Comparison of ENCODE assay signal across 8 mouse cellular contexts in the genomic region with DNA sequence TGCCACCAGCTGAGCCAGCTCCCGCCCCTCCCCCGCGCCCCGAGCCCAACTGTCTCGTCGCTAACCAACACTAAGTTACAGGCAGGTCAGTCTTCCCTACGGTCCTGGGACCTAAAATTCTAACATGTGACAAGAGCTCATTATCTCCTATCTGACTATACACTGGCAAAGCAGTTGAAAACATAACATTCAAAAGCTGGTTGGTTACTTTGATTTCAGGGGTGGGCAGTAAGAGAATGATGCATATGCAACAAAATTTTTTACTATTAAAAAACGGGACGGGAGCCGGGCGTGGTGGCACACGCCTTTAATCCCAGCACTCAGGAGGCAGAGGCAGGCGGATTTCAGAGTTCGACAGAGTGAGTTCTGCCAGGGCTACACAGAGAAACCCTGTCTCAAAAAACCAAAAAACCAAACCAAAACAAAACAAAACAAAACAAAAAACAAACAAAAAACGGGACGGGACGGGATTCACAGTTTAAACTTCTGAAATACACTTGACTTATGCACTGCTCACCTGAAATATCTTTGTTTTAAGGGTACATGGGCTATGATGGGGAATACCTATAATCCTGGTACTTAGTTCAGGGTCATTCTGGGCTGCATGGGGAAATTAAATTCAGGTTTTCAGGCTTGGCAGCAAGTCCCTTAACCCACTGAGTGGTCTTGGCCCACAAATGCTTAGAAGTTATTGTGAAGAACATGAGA. TPM values are rescaled to one million over a fixed set of nuclear protein-coding genes. Genes with fewer than 3 reads are reported as not detected.
DNase-seq lines count a peak whose midpoint lies in the region; ATAC-seq and TF ChIP-seq lines count a peak whose summit lies in the region.
"Had no signal": no experiment of that assay in that cellular context is flagged by ENCODE, and none has a peak within 500 bp of the region (broad histone marks: within the 10 kb centered on the region; RNA-seq: fewer than 3 reads in every experiment).

No protein-coding gene starts in this region.

- H3K27me3 ChIP-seq in CH12.LX (replicated peaks) (no peaks in the 10 kb centered on the region), G1E (ENCODE audit: insufficient read depth, low read length) (no peaks in the 10 kb centered on the region)
- peaks cover 23% of the 10 kb centered on the region for H3K27me3 ChIP-seq in hindbrain, embryonic 12.5 days
- peaks cover 10% of the 10 kb centered on the region; the same call in 1 of the 2 replicates for H3K27me3 ChIP-seq in liver, embryonic 13.5 days

- no peak for DNase-seq in CH12.LX (ENCODE audit: extremely low read depth)
- peak; percentile 19 for DNase-seq in G1E (ENCODE audit: low spot score)
- DNase-seq in liver, embryonic 13.5 days, result no peak
- no peak for DNase-seq in urinary bladder, postnatal 36 days (ENCODE audit: low spot score in 2 of 2)
- no peak for DNase-seq in urinary bladder, adult 2 months (ENCODE audit: low spot score)
- DNase-seq in ovary, postnatal 14 days (ENCODE audit: low spot score), result no peak

- 40% methylated on average over 17 of the region's 17 CpGs for WGBS in hindbrain, embryonic 12.5 days
- WGBS in liver, embryonic 13.5 days (ENCODE audit: insufficient replicate concordance), result 21% methylated on average over 17 of the region's 17 CpGs

- no peak for TF ChIP-seq RAD21 in CH12.LX (IDR thresholded peaks at IDR 0.05; ENCODE audit: low read depth, low read length)

- H3K4me1 ChIP-seq in CH12.LX (ENCODE audit: control insufficient read depth in 1 of 2, insufficient read depth in 2 of 2) (peaks cover 7 to 49% of the 10 kb centered on the region in 2 experiments; a peak in 3 of 4 replicates), G1E (ENCODE audit: insufficient read depth, low read depth, low read length) (peaks cover 51% of the 10 kb centered on the region)
- peaks cover 20% of the 10 kb centered on the region for H3K4me1 ChIP-seq in hindbrain, embryonic 12.5 days
- H3K4me1 ChIP-seq in liver, embryonic 13.5 days (replicated peaks), result peaks cover 41% of the 10 kb centered on the region

- peaks cover under 1 to 19% of the 10 kb centered on the region in 2 experiments for H3K36me3 ChIP-seq in CH12.LX (replicated peaks in 1 of 2; ENCODE audit: control insufficient read depth in 1 of 2, insufficient read depth in 1 of 2, low read length in 1 of 2)
- peaks cover 5% of the 10 kb centered on the region for H3K36me3 ChIP-seq in G1E (replicated peaks)
- H3K36me3 ChIP-seq in hindbrain, embryonic 12.5 days, result no peaks in the 10 kb centered on the region
- peaks cover 2% of the 10 kb centered on the region for H3K36me3 ChIP-seq in liver, embryonic 13.5 days

- H3K9ac ChIP-seq in CH12.LX (ENCODE audit: insufficient read depth, low read depth), result peak overlapping the region; percentile 60
- no peak overlapping the region for H3K9ac ChIP-seq in hindbrain, embryonic 12.5 days
- H3K9ac ChIP-seq in liver, embryonic 13.5 days, result peak overlapping the region; percentile 65

- H3K79me2 ChIP-seq in CH12.LX (replicated peaks; ENCODE audit: control insufficient read depth, extremely low read depth, insufficient read depth, poor library complexity, severe bottlenecking), result peaks cover 6% of the 10 kb centered on the region

- TF ChIP-seq POLR2A in CH12.LX (IDR thresholded peaks at IDR 0.05; ENCODE audit: low read depth, low read length), result peak; percentile 57; the same call in 1 of the 2 replicates

- no peak for TF ChIP-seq EP300 in CH12.LX (IDR thresholded peaks at IDR 0.05; ENCODE audit: low read length)

- H3K9me3 ChIP-seq in CH12.LX (replicated peaks; ENCODE audit: low read length) (no peaks in the 10 kb centered on the region), G1E (replicated peaks) (no peaks in the 10 kb centered on the region)
- no peaks in the 10 kb centered on the region for H3K9me3 ChIP-seq in hindbrain, embryonic 12.5 days (replicated peaks)
- no peaks in the 10 kb centered on the region for H3K9me3 ChIP-seq in liver, embryonic 13.5 days (replicated peaks)

- peak overlapping the region; percentile 92 for H3K4me2 ChIP-seq in CH12.LX (ENCODE audit: insufficient read depth, low read depth, poor library complexity, severe bottlenecking)
- peak overlapping the region; percentile 48 for H3K4me2 ChIP-seq in hindbrain, embryonic 12.5 days (replicated peaks)
- H3K4me2 ChIP-seq in liver, embryonic 13.5 days, result peak overlapping the region; percentile 76

- dilution Hi-C loops in CH12.LX (cut with MboI; ENCODE audit: extremely low pct_ligation_motif_present, extremely low pct_unique_long_range_greater_than_20kb, low sequenced_read_pairs), result no loop called here

- H3K27ac ChIP-seq in CH12.LX (ENCODE audit: insufficient read depth, low read depth), result peak overlapping the region; percentile 54
- H3K27ac ChIP-seq in hindbrain, embryonic 12.5 days, result no peak overlapping the region
- H3K27ac ChIP-seq in liver, embryonic 13.5 days, result peak overlapping the region; percentile 54; the same call in 1 of the 2 replicates

- TF ChIP-seq CTCF in CH12.LX (conservative IDR thresholded peaks at IDR 0.05 in 1 of 2, IDR thresholded peaks at IDR 0.05 in 1 of 2; ENCODE audit: low read depth in 2 of 2, low read length in 2 of 2) (no peak), G1E (IDR thresholded peaks at IDR 0.05; ENCODE audit: low read depth, low read length) (no peak)

- H3K4me3 ChIP-seq in CH12.LX (replicated peaks in 1 of 3; ENCODE audit: low read depth in 2 of 3, low read length in 2 of 3, poor library complexity in 1 of 3) (peak overlapping the region; percentile 50 to 70 (median 64)), G1E (ENCODE audit: low read depth, low read length) (peak overlapping the region; percentile 71)
- peak overlapping the region; percentile 23 for H3K4me3 ChIP-seq in hindbrain, embryonic 12.5 days
- H3K4me3 ChIP-seq in liver, embryonic 13.5 days (replicated peaks), result peak overlapping the region; percentile 57
- H3K4me3 ChIP-seq: myocyte had no signal

- peak; percentile 18; the same call in 1 of the 2 replicates for ATAC-seq in G1E (ENCODE audit: extremely low read depth, insufficient number of reproducible peaks, low FRiP score, poor library complexity, severe bottlenecking)
- ATAC-seq in hindbrain, embryonic 12.5 days (ENCODE audit: low FRiP score), result no peak
- no peak for ATAC-seq in liver, embryonic 13.5 days (ENCODE audit: low read depth)

- in situ Hi-C loops in CH12.LX (cut with MboI; ENCODE audit: low pct_ligation_motif_present, low pct_unique_long_range_greater_than_20kb, low sequenced_read_pairs), result no loop called here

TF ChIP-seq in CH12.LX, 34 proteins besides CTCF, POLR2A, EP300 and RAD21:
- TF ChIP-seq MYC (IDR thresholded peaks at IDR 0.05; ENCODE audit: low read depth, low read length), result peak; percentile 65; the same call in 1 of the 2 replicates
- TF ChIP-seq UBTF (IDR thresholded peaks at IDR 0.05; ENCODE audit: low read depth, low read length), result no peak
- TF ChIP-seq ETS1 (conservative IDR thresholded peaks at IDR 0.05; ENCODE audit: low read depth, low read length), result no peak
- peak; percentile 79 for TF ChIP-seq MXI1 (IDR thresholded peaks at IDR 0.05; ENCODE audit: low read depth, low read length)
- TF ChIP-seq MAX (IDR thresholded peaks at IDR 0.05; ENCODE audit: low read length), result peak; percentile 74
- no peak for TF ChIP-seq NELFE (IDR thresholded peaks at IDR 0.05; ENCODE audit: low read depth, low read length)
TF ChIP-seq in CH12.LX: peak in this region for 3.

RNA-seq across cellular contexts. Expression of gene Eif4a2, which starts 4.1 kb away (rescaled TPM):
- total RNA-seq in CH12.LX (2012; rRNA removed) (358 and 457 TPM in 2 replicates), CH12.LX (2014; rRNA removed) (660 and 860 TPM in 2 replicates), G1E (2014; fragmentation: Nextera tagmentation) (776 and 797 TPM in 2 replicates), G1E (2017) (849 and 913 TPM in 2 replicates)
- polyA plus RNA-seq in CH12.LX (2012; ENCODE audit: insufficient read length, low read depth) (475 TPM in 2 replicates), G1E (2012) (8.4 and 10.5 TPM in 2 replicates)
- polyA plus RNA-seq in hindbrain, embryonic 12.5 days (2016; fragmentation: Nextera tagmentation; extraction: Ambion mirVana), result 240 and 269 TPM in 2 replicates
- polyA plus RNA-seq in liver, embryonic 13.5 days (2015; fragmentation: Nextera tagmentation; extraction: Ambion mirVana), result 75.2 and 94.5 TPM in 2 replicates
- 624 and 781 TPM in 2 replicates for polyA plus RNA-seq in urinary bladder, adult 2 months (2012; rRNA removed)

RNA-seq across cellular contexts. Expression of gene Rfc4, which starts 24.3 kb away (rescaled TPM):
- total RNA-seq in CH12.LX (2012; rRNA removed) (121 and 125 TPM in 2 replicates), CH12.LX (2014; rRNA removed) (191 and 204 TPM in 2 replicates), G1E (2014; fragmentation: Nextera tagmentation) (181 and 229 TPM in 2 replicates), G1E (2017) (87.3 and 90.1 TPM in 2 replicates)
- polyA plus RNA-seq in CH12.LX (2012; ENCODE audit: insufficient read length, low read depth) (74.6 and 91.5 TPM in 2 replicates), G1E (2012) (29.7 and 49.2 TPM in 2 replicates)
- polyA plus RNA-seq in hindbrain, embryonic 12.5 days (2016; fragmentation: Nextera tagmentation; extraction: Ambion mirVana), result 94.2 and 97.2 TPM in 2 replicates
- 199 and 218 TPM in 2 replicates for polyA plus RNA-seq in liver, embryonic 13.5 days (2015; fragmentation: Nextera tagmentation; extraction: Ambion mirVana)
- polyA plus RNA-seq in urinary bladder, adult 2 months (2012; rRNA removed), result 1.3 and 2.5 TPM in 2 replicates

RNA-seq across cellular contexts. Expression of gene Adipoq, which starts 43.1 kb away (rescaled TPM):
- total RNA-seq in CH12.LX (2012; rRNA removed) (0.13 TPM in 1 of 2 replicates, not detected in the other), CH12.LX (2014; rRNA removed) (0.68 and 0.99 TPM in 2 replicates), G1E (2014; fragmentation: Nextera tagmentation) (not detected in 2 replicates), G1E (2017) (0.16 TPM in 1 of 2 replicates, not detected in the other)
- polyA plus RNA-seq in CH12.LX (2012; ENCODE audit: insufficient read length, low read depth) (0.55 and 1.1 TPM in 2 replicates), G1E (2012) (not detected in 2 replicates)
- not detected in 2 replicates for polyA plus RNA-seq in hindbrain, embryonic 12.5 days (2016; fragmentation: Nextera tagmentation; extraction: Ambion mirVana)
- polyA plus RNA-seq in liver, embryonic 13.5 days (2015; fragmentation: Nextera tagmentation; extraction: Ambion mirVana), result not detected in 2 replicates
- 33.4 and 78.4 TPM in 2 replicates for polyA plus RNA-seq in urinary bladder, adult 2 months (2012; rRNA removed)
- polyA plus RNA-seq: myocyte had no signal

RNA-seq across cellular contexts. Expression of gene Kng1, which starts 45.5 kb away (rescaled TPM):
- total RNA-seq in CH12.LX (2012; rRNA removed), result not detected in 2 replicates
- total RNA-seq in CH12.LX (2014; rRNA removed), result not detected in 2 replicates
- polyA plus RNA-seq in CH12.LX (2012; ENCODE audit: insufficient read length, low read depth), result not detected in 2 replicates
- total RNA-seq in G1E (2014; fragmentation: Nextera tagmentation), result not detected in 2 replicates
- 0.12 TPM in 1 of 2 replicates, not detected in the other for total RNA-seq in G1E (2017)
- not detected in 2 replicates for polyA plus RNA-seq in G1E (2012)
- not detected in 2 replicates for polyA plus RNA-seq in hindbrain, embryonic 12.5 days (2016; fragmentation: Nextera tagmentation; extraction: Ambion mirVana)
- polyA plus RNA-seq in liver, embryonic 13.5 days (2015; fragmentation: Nextera tagmentation; extraction: Ambion mirVana), result 274 and 287 TPM in 2 replicates
- 0.08 and 0.10 TPM in 2 replicates for polyA plus RNA-seq in urinary bladder, adult 2 months (2012; rRNA removed)
- polyA plus RNA-seq: myocyte had no signal

Comparison
In these comparisons a context has a peak if more than half of its experiments do, and no peak if none do; other contexts are left out.
1. RNA of gene Adipoq, which starts 43.1 kb away (polyA plus RNA-seq): 33.4 to 78.4 TPM in urinary bladder, adult 2 months; 0.55 to 1.1 TPM in CH12.LX, not detected in G1E, not detected in liver, embryonic 13.5 days and not detected in hindbrain, embryonic 12.5 days; every median in the first group is over 10 times any median in the second.
2. Peak in every context shown above with its lines, with median percentiles within 50 percentile points of each other: H3K4me2 ChIP-seq and H3K4me3 ChIP-seq.